Mouse (Mus musculus): ENCODE results near the gene Gm10037.

DNA sequence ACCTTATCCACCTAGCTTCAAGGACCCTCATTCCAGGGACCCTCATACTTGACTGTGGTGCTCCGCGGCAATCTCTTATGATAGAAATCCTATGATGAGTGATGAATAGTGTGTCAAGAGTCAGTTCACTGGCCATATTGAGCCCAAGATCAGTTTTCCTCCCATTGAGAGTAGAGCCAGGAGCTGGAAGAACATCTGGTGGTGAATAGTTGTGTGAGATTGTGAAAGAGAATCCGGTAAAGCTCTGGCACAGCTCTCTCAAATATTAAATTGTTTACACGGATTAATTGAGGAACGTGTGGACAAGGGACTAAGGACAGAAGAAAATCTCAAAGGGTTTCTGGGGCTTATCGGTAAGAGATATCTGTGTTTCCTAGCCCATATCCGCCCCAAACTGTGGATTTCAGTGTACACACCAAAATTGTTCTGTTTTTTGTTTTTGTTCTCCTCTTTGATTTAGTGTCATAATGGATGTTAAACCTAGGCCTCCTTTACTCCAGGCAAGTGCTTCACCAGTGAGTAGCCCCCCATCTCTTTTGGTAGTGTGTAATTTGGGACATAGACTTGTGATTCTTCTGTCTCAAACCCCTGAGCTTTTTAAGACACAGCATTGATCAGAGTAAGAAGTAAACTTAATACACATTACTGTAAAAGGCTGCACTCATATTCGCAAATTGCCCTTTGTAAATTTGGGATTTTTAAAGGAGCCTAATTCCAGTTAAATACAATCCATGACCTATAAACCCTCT lies 17.8 kb upstream of the Gm10037 start:
- TF ChIP-seq CTCF (IDR thresholded peaks at IDR 0.05; ENCODE audit: borderline replicate concordance, insufficient read depth, low read length), result no peak
- no peak for TF ChIP-seq POLR2A (IDR thresholded peaks at IDR 0.05; ENCODE audit: low read depth, low read length)
